Mouse (Mus musculus) CD4-positive, CD25-positive, alpha-beta regulatory T cell, adult 2 months (primary cell): Measurements from ENCODE around the gene Smyd2.
A peak's percentile ranks its signal among the peaks of the same experiment; 100 is the strongest.

Experiments
- DNase-seq: peaks from one replicate; pipeline ENCODE4 v3.0.0-alpha.2; 2012; ENCODE audit warnings: low read depth, low spot score

Smyd2 gene

DNA sequence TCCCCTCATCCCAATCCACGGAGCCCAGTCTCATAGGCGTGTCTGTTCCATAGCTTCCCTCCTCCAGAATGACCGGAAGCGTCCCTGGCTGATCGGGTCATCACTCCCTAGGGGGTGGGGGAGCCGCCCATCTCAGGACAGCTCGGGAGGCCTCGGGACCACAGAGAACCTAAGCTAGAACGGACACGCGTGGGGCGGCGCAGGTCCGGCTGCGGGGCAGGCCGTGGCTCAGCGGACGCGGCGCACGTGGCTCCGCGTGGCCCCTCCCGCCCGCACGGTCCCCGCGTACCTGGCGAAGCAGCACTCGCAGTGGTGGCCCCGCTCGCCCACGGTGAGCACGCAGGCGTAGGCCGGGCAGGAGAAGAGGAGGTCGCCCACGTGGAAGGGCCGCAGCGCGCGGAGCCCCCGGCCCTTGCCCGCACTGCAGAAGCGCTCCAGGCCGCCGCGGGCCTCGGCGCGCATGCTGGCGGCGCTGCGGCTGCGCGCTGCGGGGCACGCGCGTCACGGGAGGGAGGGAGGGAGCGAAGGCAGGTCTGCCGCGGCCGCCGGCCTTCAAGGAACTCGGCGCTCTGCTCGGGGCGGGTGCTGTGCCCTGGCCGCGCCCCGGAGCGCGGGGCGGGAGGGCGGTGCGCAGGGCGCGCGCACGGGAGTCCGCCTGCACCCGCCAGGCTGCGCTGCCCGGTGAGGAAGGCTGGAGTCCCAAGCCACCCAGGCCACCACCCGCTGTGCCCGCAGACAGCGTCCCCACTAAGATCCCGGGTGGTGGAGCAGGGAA lies at the start of gene Smyd2:
Gene Smyd2, minus strand, starts transcription at position 546 of the 775 bp plus-strand sequence.
- peak; percentile 85 for DNase-seq

- no peak for DNase-seq
Observed at GRCm38 (mm10) chr1:189970381-189970780, 48.2 kb upstream of the Smyd2 start.

DNA sequence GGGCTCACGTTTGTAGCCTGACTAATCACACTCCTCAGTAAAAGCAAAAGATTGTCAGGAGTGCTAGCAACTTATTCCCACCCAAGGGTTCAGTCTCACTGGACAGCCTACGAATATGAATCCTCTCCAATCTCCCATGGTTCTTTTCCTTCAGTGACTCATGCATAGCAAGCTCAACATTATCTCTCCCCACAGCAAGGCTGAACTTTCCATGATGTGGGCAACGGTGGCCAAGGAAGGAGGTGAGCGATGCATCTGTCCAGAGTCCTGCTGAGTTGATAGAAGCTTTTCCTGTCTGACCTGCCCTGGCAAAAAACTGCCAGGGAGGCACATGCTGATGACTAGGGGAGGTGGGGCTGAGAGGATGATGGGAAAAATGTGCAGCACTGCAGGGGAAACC lies 45.9 kb upstream of the Smyd2 start:
- DNase-seq, result no peak

DNA sequence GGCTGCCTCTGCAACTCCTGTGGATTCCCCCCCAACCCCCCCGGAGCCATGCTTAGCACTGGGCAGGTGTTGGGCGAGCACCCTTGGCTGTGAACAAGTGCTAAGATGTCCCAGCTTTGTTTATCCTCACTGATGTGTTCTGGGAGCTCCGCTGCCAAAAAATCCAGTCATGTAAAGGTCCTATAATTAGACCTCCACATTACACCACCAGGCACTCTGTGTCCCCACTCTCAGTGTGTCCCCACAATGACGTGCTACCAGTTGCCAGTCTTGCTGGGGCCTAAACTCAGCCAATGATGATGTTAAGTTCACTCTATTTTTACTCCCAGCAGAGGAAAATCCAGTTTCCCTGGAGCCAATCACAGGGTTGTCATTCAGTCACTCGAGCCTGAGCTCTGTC lies 38.3 kb upstream of the Smyd2 start:
- DNase-seq, result no peak

GRCm38 (mm10) chr1:189959802-189960201 lies 37.6 kb upstream of the Smyd2 start:
- DNase-seq, result no peak

GRCm38 (mm10) chr1:189951861-189952260 lies 29.7 kb upstream of the Smyd2 start:
- no peak for DNase-seq

- DNase-seq, result no peak
Observed at GRCm38 (mm10) chr1:189947411-189947810, 25.2 kb upstream of the Smyd2 start.

DNA sequence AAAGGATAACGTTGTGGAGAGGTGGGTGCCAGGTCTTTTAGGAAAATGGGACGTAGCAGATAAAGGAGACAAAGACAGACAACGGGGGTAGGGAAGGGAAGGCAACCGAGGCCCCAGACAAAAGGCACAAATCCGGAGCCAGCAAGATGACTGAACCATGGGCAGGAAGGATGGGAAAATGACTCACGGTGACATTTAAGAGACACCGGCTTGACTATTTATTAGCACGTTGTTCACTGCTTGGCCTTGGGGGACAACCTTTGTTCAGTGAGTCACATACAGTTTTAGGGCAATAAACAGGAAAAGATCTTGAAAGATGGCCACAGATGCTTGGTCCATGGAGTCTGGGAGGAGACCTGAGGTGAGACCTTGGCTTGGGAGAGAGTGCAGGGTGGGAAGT lies 24.0 kb upstream of the Smyd2 start:
- no peak for DNase-seq

DNA sequence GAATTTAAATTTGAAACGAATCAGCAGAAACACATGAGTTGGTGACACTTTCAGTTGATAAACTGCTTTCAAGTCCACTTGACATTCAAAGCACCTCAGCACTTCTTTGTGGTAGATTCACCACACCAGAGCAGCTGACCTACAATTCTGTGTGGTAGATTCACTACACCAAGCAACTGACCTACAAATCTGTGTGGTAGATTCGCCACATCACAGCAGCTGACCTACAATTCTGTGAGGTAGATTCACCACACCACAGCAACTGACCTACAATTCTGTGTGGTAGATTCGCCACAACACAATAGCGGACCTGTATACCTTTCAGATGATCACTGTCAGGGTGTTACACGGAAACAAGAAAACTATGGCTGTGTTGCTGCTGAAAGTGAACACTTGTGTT lies 19.6 kb upstream of the Smyd2 start:
- DNase-seq, result no peak

DNA sequence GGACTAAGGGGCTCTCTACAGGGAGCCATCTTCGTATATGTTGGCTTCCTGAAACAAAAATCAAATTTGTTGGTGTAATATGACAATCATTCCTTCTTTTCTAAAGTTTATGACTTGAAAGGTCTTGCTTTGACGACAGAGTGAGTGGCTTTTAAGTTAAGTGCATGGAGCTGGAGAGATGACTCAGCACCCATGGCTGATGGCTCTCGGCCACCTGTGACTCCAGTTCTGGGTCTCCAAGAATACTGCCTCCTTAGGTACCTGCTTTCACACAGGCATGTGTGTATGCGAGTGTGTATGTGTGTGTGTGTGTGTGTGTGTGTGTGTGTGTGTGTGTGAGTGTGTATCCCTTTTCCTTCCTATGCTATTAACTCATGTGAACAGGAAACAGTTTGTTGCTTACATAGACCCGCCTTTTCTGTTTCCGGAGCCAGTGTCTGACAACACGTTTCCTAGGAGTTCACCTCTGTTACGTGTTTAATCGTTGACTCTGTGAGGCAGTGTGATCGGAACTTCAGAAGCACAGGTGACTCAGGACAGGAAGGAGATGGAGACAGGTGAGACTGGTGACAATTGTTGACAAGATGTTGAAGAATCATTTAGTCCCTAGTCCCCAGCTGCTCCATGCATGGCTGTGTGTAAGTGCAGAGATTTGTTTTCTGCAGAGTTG lies 14.4 kb upstream of the Smyd2 start:
- DNase-seq, result peak; percentile 15

DNA sequence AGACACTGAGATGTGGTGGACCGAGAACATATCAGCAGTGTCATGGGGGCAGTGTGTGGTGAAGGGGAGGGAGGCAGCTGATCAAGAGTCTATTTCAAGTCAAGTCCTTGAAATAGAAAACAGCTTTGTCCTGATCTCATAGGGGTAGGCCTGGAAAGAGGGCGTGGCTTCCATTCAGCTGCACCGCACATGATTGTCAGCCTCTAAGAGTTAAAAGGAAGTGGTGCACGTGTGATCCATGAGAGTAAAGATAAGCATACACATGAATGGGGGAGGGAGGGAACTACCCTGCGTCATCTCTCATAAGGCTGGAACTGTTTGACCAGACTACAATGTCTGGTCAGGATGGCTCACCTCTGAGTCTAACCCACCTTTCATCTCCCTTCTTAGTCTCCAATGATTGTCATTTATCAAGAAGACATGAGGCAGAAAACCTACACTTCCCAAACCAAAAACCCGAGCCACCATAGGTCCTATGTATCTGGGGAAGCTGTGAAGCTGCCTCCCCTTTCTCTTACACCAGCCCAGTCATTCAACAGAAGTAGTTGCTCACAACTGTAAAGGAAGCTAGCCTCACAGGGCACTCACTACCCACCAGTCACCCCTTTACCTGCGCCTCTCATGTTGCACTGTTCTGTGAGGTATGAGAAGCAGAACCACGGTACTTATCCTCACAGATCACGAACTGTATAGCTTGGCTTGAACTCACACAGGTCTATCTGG lies 11.5 kb upstream of the Smyd2 start:
- peak; percentile 26 for DNase-seq

DNA sequence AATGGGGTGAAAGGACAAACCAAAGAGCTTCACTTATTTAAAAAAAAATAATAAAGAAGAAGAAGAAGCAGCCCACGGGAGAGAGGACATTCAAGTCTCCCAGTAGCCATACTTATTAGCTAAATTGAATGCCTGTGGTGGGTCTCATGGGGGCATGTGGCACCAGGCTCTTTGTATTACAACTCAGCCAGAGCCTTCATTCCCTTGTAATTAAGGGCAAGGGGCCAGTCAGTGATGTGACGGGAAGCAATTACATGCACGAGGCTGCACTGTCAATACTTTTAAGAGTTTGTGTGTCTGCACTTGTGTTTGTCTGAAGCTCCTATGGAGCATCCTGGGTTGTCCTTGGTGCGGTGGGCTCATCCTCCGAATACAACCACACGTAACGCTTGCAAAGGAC lies 10.8 kb upstream of the Smyd2 start:
- DNase-seq, result no peak

DNA sequence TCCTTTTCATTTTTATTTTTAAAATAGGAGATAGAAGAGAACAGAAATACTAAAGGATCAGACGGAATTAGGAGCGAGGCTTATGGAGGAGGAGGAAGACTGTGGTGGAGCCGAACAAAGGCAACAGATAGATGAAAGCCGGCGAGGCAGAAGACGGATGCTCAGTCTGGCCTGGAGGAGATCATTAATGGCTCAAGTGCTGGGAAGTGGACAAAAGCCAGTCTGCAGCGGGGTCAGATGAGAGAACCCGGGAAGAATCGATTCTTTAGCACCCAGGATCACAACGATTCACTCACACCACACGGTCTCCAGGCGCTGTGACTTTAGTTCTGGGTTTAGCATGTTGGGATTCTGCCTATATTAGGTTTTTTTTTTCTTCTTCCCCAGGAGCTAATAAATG lies 10.0 kb upstream of the Smyd2 start:
- no peak for DNase-seq

- no peak for DNase-seq
Observed at GRCm38 (mm10) chr1:189929896-189930295, 7.7 kb upstream of the Smyd2 start.

DNA sequence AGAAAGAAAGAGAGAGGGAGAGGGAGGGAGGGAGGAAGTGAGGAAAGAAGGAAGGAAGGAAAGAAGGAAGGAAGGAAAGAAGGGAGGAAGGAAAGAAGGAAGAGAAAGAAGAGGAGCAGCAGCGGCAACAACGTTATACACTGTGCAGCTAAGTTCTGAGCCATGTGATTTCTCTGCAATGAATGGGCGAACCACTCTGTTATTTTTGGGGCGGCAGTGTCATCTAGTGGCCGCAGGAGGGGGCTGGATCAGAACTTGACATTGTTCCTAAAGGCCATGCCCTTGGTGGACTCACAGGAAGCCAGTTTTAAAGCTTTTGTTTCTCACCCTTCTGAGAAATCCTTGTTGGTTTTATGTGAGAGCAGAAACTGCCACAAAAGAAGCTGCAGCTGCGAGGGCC lies 5.5 kb upstream of the Smyd2 start:
- peak; percentile 77 for DNase-seq

DNA sequence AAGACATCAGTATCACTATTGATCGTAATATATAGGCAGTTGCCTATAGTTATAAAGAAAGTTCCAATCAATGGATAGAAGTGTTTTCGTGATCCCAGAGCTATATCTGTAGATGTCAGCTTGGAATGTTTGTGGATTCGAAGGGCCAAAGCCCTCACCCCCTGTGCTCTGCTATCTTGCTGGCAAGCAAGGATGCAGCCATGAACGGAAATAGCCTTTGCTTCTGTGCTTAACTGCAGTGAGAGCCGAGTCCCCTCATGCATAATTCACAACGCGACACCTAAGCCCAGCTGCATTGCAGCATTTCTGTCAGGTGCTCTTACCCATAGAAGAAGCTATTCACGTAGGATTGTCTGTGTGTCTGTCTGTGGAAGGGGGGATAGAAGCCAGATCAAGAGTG lies 4.1 kb upstream of the Smyd2 start:
- DNase-seq, result no peak

DNA sequence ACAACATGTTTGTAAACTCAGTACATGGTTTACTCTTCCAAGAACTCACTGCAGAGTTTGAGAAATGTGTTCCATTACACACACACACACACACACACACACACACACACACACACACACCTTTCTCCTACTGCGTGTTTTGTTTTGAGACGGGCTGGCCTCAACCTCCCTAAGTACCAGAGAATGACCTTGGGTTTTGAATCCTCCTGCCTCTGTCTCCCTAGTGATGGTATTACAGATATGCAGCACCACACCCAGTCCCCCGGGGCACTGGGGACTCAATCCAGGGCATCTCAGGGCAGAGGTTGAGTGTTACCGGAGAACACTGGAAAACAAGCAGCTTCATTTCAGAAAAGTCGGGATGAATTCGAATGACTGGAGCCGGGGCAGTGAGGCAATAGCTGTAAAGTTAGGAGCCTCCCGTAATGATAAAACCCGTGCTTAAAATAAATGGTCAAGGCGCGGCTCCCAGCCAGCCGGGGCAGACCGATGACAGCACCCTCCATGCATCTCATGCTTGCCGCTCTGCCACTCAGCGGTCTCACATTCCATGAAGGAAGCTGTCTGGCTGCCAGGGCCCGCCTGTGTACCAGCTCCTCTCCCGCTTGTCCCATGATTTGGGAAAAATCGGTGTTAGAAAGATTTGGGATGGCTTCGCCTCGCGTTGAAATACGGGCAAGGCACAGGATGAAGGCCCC lies 1.9 kb upstream of the Smyd2 start:
- DNase-seq, result no peak

DNA sequence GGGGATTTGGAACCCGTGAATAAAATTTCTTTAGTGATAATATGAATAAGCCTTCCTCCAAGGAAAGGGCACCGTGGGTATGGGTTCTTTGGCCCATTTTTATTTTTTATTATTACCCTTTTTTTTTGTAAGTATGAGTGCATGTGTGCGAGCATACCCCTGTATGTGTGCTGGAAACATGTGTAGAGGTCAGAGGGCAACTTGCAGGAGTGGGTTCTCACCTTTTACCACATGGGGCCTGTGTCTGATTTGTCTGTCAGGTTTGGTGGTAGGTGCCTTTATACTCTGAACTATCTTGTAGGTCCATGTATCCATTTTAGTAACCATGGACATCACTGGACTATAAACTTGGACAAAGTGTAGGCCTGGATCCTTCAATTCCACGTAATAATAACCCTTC lies 994 bp upstream of the Smyd2 start:
- DNase-seq, result no peak

DNA sequence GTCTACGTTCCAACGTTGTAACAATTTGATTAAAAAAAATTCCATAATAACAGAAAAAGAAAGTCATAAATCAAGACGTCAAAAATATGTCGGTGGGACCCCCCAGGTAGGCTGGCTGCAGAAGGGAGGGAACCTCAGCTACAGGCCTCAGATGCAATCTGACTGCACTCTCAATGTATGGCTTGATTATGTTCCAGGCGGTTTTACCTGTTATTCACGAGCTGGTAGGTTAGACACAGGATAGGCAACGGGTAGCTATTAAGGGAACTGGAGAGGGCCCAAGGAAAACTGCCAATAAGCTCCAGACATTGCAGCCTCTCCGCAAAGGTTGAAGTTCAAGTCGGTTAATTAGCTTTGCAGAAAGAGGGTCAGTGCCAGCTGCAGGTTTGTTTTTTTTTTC lies 558 bp upstream of the Smyd2 start:
- no peak for DNase-seq

GRCm38 (mm10) chr1:189921568-189921817 lies 670 bp downstream of the Smyd2 start:
- DNase-seq, result no peak

DNA sequence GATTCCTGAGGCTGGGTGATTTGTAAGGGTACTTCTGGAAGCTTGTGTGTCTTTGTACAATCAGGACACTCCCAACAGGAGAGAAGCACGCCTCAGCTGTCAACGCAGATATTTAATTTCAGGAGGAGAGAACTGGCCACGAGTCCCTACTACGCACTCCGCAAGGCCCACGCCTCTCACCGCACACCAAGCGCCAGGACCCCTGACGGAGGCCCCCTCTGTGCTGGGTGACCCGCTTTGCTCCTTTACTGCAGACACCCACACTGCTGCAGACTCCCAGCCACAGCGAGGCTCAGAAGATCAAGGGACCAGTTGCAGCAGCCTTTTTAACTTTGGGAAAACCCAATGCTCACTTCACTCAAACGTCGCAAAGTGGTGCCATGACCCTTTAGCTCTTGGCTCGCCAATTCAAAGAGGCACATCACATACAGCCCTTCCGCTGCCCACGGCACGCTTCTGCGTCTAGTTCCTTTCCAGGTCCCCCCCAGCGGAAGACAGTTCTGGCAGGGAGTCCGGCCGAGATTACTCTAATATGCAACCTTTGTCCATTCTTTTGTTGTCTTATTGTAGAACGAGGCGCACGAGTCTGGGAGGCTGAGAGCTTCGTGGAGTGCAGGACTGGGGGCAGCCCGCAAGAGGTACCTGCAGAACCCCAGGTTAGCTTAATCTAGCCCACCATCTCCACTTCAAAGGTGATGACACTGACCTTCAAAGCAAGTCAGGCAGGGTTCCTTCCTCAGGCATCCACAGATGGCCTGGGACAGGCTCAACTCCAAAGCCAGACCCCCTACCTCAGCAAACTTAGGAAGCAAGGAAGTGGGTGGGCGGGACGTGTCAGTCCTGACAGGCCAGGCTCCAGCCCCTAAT lies 1.2 kb downstream of the Smyd2 start:
- peak; percentile 22 for DNase-seq
